Mouse (Mus musculus) stomach, embryonic 15.5 days (tissue): ENCODE data around the gene Nudc. TPM values are rescaled to one million over a fixed set of nuclear protein-coding genes. Genes with fewer than 3 reads are reported as not detected.
A peak's percentile ranks its signal among the peaks of the same experiment; 100 is the strongest.

ENCODE experiments used
- ATAC-seq: fragments of 200-750 bp; cut with Nextera tagmentation; 2 replicates; pipeline ENCODE4 v1.8.0; 2017; ENCODE audit warnings: low read depth, moderate number of reproducible peaks, moderate TSS enrichment; ENCODE audit not compliant: insufficient read depth, low FRiP score
- H3K27ac ChIP-seq: fragments of 300-500 bp; sonication (generic); 2 replicates; pipeline ENCODE4 v1.5.1; 2015; ENCODE audit warnings: mild to moderate bottlenecking, inconsistent platforms
- H3K27me3 ChIP-seq: fragments of 300-500 bp; sonication (generic); replicated peaks from 2 replicates; pipeline ENCODE4 v1.6.1; 2015; ENCODE audit warnings: inconsistent platforms
- H3K36me3 ChIP-seq: fragments of 300-500 bp; sonication (generic); 2 replicates; pipeline ENCODE4 v1.6.1; 2015; ENCODE audit warnings: inconsistent platforms
- H3K4me1 ChIP-seq: fragments of 300-500 bp; sonication (generic); 2 replicates; pipeline ENCODE4 v1.6.1; 2015; ENCODE audit warnings: inconsistent platforms
- H3K4me2 ChIP-seq: fragments of 300-500 bp; sonication (generic); 2 replicates; pipeline ENCODE4 v1.6.1; 2015; ENCODE audit warnings: mild to moderate bottlenecking, inconsistent platforms
- H3K4me3 ChIP-seq: fragments of 300-500 bp; sonication (generic); replicated peaks from 2 replicates; pipeline ENCODE4 v1.5.1; 2015; ENCODE audit warnings: inconsistent platforms
- H3K9ac ChIP-seq: fragments of 300-500 bp; sonication (generic); 2 replicates; pipeline ENCODE4 v1.6.1; 2015; ENCODE audit warnings: inconsistent platforms
- H3K9me3 ChIP-seq: fragments of 300-500 bp; sonication (generic); 2 replicates; pipeline ENCODE4 v1.6.1; 2016; ENCODE audit warnings: inconsistent platforms
- WGBS: fragments of 180-500 bp; shearing (Covaris S2); methylation state at CpG from one replicate; pipeline ENCODE4 v1.1.7; 2015; 5-methylcytosine and 5-hydroxymethylcytosine counted together
- polyA plus RNA-seq: library from polyadenylated mRNA; unstranded; fragments of >200 nt; fragmentation: Nextera tagmentation; extraction: Ambion mirVana; gene quantifications from 2 replicates; pipeline ENCODE4 v1.2.1, GENCODE M21; 2015

Gene Nudc
- polyA plus RNA-seq, 1 experiment from 2014 or later = 291 TPM

DNA sequence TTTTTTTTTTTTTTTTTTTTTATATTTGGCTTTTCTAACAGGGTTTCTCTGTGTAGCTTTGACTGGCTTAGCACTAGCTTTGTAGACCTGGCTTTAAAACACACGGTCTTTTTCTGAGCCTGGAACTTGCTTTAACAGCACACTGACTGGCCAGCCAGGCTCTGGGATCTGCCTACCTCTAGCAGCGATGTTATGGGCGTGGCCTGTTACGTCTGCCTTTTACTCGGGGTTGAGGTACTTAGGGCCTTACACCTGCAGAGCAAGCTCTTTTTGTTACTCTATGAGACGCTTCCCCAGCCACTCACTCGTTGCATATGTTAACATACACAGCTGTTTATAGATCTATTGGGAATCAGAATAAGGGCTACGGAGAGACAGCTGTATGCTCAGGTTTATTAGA is 21.5 kb upstream of the Nudc start:
- H3K27me3 ChIP-seq = no peaks in the 10 kb centered on the region
- ATAC-seq = no peak
- no peak overlapping the region for H3K9ac ChIP-seq
- no peak overlapping the region for H3K4me2 ChIP-seq
- no peaks in the 10 kb centered on the region for H3K4me1 ChIP-seq
- 24% methylated on average over 8 of the region's 8 CpGs for WGBS
- no peaks in the 10 kb centered on the region for H3K36me3 ChIP-seq
- no peak overlapping the region for H3K4me3 ChIP-seq
- H3K9me3 ChIP-seq = no peaks in the 10 kb centered on the region
- H3K27ac ChIP-seq = no peak overlapping the region

- Histone ChIP-seq H3K36me3 (no peaks in the 10 kb centered on the region), H3K9ac (no peak overlapping the region), H3K4me2 (no peak overlapping the region), H3K4me3 (no peak overlapping the region), H3K27me3 (no peaks in the 10 kb centered on the region), H3K9me3 (no peaks in the 10 kb centered on the region), H3K4me1 (no peaks in the 10 kb centered on the region), H3K27ac (0 out of 2 replicates have a peak overlapping the region, but pooled peaks have one; percentile 49)
- 74% methylated on average over 11 of the region's 11 CpGs for WGBS
- ATAC-seq = peak; percentile 47
Observed at GRCm38 (mm10) chr4:133563123-133563571, 17.4 kb upstream of the Nudc start.

GRCm38 (mm10) chr4:133561622-133562021 is 15.8 kb upstream of the Nudc start:
- Histone ChIP-seq H3K36me3 (no peaks in the 10 kb centered on the region), H3K27ac (no peak overlapping the region), H3K4me1 (no peaks in the 10 kb centered on the region), H3K4me3 (no peak overlapping the region), H3K4me2 (no peak overlapping the region), H3K9me3 (no peaks in the 10 kb centered on the region), H3K9ac (no peak overlapping the region), H3K27me3 (no peaks in the 10 kb centered on the region)
- no peak for ATAC-seq
- 68% methylated on average over 4 of the region's 4 CpGs for WGBS

DNA sequence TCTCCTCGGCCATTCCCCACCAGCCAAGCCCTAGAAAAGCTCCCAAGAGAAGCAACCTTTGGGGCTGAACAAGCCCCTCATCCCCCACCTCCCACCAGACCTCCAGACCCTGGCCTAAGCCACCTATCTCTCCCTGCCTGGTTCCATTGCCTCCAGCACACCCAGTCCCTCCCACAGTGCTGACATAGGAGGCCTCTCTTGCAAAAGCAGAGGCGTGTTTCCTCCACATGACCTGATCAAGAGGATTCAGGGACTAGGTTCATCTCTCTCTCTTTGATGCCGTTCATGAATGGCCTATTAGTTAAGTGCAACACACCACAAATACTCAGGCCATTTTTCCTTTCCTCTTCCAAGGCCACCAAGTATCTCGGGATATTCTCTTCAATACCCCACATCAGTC is 14.1 kb upstream of the Nudc start:
- H3K9ac ChIP-seq = no peak overlapping the region
- 73% methylated on average over 4 of the region's 4 CpGs for WGBS
- H3K27me3 ChIP-seq = no peaks in the 10 kb centered on the region
- H3K4me2 ChIP-seq = no peak overlapping the region
- H3K4me3 ChIP-seq = no peak overlapping the region
- H3K36me3 ChIP-seq = no peaks in the 10 kb centered on the region
- no peak overlapping the region for H3K27ac ChIP-seq
- H3K4me1 ChIP-seq = no peaks in the 10 kb centered on the region
- ATAC-seq = no peak
- H3K9me3 ChIP-seq = no peaks in the 10 kb centered on the region

DNA sequence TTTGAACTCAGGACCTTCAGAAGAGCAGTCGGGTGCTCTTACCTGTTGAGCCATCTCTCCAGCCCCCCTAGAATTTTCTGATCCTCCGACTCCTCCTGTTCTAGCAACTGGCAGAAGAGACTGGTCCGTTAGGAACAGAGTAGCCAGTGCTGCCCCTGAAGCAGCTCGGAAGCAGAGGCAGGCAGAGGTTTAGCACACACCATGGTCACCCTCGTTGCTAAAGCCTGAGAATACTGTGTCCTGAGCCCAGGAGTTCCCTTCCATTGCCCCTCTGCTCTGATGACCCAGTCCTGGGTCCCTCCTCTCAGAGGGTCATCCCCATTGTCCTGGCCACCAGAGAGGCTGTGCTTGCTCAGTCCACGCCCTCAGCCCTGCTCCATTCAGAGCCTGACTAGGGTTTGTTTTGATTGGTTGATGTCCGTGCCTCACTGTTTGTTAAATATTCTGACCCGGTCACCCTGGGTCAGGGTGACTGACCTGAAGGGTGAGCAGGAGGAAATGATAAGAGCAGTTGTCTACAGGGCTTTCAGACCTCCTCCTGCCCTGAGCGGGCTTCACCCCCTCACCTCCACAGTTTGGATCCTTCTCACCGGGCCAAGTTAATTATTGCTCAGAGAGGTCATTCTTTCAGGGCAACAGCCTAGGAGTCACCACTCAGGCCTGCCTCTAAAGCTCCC is 11.4 kb upstream of the Nudc start:
- no peaks in the 10 kb centered on the region for H3K9me3 ChIP-seq
- no peak overlapping the region for H3K9ac ChIP-seq
- ATAC-seq = peak; percentile 66; the same call in 1 of the 2 replicates
- 27% methylated on average over 10 of the region's 10 CpGs for WGBS
- no peak overlapping the region for H3K27ac ChIP-seq
- H3K4me2 ChIP-seq = 0 out of 2 replicates have a peak overlapping the region, but pooled peaks have one; percentile 2
- H3K4me3 ChIP-seq = no peak overlapping the region
- no peaks in the 10 kb centered on the region for H3K36me3 ChIP-seq
- H3K27me3 ChIP-seq = no peaks in the 10 kb centered on the region
- no peaks in the 10 kb centered on the region for H3K4me1 ChIP-seq

DNA sequence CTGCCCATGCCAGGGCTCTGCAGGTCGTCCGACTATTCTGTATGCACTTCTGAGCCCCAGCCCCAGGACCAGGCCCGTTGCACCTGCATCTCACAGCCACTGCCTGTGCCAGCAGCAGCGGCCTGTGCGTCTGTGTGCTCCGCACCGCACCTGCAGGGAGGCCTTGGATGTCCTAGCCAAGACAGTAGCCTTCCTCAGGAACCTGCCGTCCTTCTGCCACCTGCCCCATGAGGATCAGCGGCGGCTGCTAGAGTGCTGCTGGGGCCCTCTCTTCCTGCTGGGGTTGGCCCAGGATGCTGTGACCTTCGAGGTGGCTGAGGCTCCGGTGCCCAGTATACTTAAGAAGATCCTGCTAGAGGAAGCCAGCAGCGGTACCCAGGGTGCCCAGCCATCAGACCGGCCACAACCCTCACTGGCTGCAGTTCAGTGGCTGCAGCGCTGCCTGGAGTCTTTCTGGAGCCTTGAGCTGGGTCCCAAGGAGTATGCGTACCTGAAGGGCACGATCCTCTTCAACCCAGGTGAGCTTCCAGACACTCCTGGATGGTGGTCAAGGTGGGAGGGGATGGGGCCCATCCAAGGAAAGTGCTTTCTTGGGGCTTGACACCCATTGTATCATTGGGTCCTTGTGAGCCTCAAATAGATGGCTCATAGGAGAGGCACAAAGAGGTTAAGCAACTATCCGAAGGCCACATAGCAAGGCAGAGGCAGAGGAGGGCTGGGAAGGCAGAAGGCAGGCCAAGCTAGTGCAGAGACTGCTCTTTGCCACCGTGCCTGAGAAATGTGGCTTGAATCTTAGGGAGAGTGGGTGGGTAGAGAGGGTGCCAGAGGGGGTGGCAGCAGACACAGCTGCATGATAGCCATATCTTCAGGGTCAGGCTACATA is 7.9 kb upstream of the Nudc start:
- H3K4me2 ChIP-seq = peak overlapping the region; percentile 32
- WGBS = 64% methylated on average over 19 of the region's 19 CpGs
- ATAC-seq = peak; percentile 6; the same call in 1 of the 2 replicates
- peak overlapping the region; percentile 28 for H3K4me3 ChIP-seq
- peak overlapping the region; percentile 73 for H3K27ac ChIP-seq
- H3K4me1 ChIP-seq = no peaks in the 10 kb centered on the region
- H3K9ac ChIP-seq = no peak overlapping the region
- no peaks in the 10 kb centered on the region; the same call in 1 of the 2 replicates for H3K27me3 ChIP-seq
- H3K36me3 ChIP-seq = no peaks in the 10 kb centered on the region
- no peaks in the 10 kb centered on the region for H3K9me3 ChIP-seq

DNA sequence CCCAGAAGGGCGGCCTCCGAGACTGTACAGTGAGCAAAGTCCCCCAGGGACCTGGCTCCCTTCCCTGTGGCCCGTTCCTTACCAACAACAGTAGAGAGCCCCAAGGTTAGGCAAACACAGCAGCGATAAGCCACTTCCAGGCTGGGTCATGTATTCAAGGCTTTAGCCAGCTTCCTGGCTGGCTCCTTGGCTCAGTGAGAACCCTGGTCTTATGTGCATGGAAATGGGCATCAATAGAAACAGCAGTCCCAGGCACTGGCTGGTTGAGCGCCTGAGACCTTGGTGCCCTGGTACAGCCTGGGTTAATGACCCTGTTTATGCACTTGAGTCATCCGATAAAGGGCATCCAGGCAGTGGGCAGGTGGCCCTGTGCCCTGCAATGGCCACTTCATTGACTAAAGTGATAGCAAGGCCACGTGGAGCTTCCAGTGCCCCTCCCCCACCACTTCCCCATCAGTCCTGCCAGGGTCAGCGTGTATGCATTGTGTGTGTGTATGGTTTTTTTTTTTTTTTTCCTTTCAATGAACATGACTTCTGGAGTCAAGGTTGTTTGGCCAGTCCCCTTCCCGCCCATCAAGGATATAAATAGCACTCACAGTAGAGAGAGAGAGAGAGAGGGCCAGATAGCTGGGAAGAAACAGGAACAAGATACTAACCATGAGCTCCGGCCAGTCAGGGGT is 7.1 kb upstream of the Nudc start, which contains the start of gene Nr0b2:
TSS of gene Nr0b2 (plus strand) at position 609 of the 680 bp plus-strand sequence.
- peak within 1 kb of the TSS; percentile 73 for H3K27ac ChIP-seq
- H3K4me2 ChIP-seq = peak within 1 kb of the TSS; percentile 32
- H3K4me1 ChIP-seq = no peaks in the 10 kb centered on the region
- H3K27me3 ChIP-seq = no peaks in the 10 kb centered on the region; the same call in 1 of the 2 replicates
- H3K4me3 ChIP-seq = peak within 1 kb of the TSS; percentile 28
- 48% methylated on average over 10 of the region's 10 CpGs for WGBS
- no peaks in the 10 kb centered on the region for H3K9me3 ChIP-seq
- no peaks in the 10 kb centered on the region for H3K36me3 ChIP-seq
- H3K9ac ChIP-seq = no peak within 1 kb of the TSS
- peak; percentile 79 for ATAC-seq

- 70% methylated on average over 1 of the region's 1 CpGs for WGBS
- H3K36me3 ChIP-seq = no peaks in the 10 kb centered on the region
- H3K4me1 ChIP-seq = no peaks in the 10 kb centered on the region
- H3K4me3 ChIP-seq = no peak overlapping the region
- no peaks in the 10 kb centered on the region; the same call in 1 of the 2 replicates for H3K27me3 ChIP-seq
- no peaks in the 10 kb centered on the region for H3K9me3 ChIP-seq
- no peak overlapping the region for H3K9ac ChIP-seq
- no peak overlapping the region for H3K4me2 ChIP-seq
- peak overlapping the region; percentile 73; the same call in 1 of the 2 replicates for H3K27ac ChIP-seq
- ATAC-seq = no peak
Observed at GRCm38 (mm10) chr4:133552029-133552428, 6.2 kb upstream of the Nudc start.

DNA sequence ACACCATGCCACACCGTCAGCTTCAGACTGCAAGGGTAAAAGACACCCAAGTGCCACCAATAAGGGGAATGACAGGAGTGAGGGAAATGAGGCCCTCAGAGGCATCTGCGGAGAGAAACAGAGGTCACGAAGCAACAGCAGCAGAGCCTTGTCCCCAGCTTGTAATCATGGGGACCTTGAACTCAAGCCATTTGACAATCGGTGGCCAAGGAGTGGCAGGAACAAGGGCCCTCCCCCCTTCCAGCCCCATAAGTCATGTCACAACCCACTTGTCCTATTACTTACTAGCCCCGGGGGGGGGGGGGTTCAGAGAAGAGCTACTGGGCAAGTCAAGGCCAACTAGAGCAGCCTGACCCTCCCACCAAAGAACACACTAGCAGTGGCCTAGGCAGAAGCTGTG is 9.1 kb downstream of the Nudc start:
- Histone ChIP-seq H3K27me3 (no peaks in the 10 kb centered on the region), H3K27ac (no peak overlapping the region), H3K4me1 (no peaks in the 10 kb centered on the region), H3K4me2 (no peak overlapping the region), H3K36me3 (peaks cover 53% of the 10 kb centered on the region), H3K9ac (no peak overlapping the region), H3K9me3 (no peaks in the 10 kb centered on the region), H3K4me3 (no peak overlapping the region)
- 87% methylated on average over 5 of the region's 5 CpGs for WGBS
- ATAC-seq = no peak

DNA sequence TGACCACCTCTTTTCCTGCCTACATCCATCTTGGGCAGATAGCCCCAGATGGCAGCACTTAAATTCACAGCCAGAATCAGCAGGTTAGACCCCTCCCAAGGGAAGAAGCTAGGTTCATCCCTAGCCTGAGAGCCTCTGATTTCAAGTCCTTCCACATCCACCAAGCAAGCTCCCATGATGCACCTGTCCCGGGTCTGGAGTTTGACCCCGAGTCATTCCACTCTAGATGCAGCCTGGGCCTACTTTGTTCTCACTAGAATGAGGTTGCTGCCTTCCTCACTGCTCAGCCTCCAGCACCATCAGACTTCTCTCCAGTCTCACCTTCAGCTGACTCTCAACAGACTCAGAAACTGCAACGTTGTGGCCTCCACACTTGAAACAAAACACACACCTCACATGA is 9.7 kb downstream of the Nudc start:
- Histone ChIP-seq H3K36me3 (peaks cover 54% of the 10 kb centered on the region), H3K4me3 (no peak overlapping the region), H3K9ac (no peak overlapping the region), H3K4me1 (no peaks in the 10 kb centered on the region), H3K27ac (no peak overlapping the region), H3K27me3 (no peaks in the 10 kb centered on the region), H3K9me3 (no peaks in the 10 kb centered on the region), H3K4me2 (no peak overlapping the region)
- 81% methylated on average over 3 of the region's 3 CpGs for WGBS
- no peak for ATAC-seq

DNA sequence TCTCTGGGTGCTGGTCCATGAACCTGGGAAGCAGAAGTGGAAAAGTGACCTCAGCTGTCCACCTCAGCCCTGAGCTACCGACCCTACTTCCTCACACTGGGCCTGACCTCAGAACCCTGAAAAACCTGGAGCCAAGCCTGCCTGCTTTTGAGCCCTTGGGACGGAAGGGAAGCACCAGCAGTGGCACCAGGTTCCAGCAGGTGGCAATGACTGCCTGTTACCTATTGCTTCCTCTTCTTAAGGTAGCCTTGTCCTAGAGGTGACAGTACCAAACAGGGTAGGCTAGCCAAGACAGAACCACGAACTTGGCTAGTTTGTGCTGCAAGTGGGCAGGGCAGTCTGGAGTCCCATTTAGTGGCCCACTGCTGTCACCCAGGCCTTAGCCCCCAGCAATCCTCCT is 13.0 kb downstream of the Nudc start:
- H3K27ac ChIP-seq = no peak overlapping the region
- peaks cover 46% of the 10 kb centered on the region for H3K36me3 ChIP-seq
- H3K27me3 ChIP-seq = no peaks in the 10 kb centered on the region
- no peak overlapping the region for H3K4me3 ChIP-seq
- ATAC-seq = no peak
- no peaks in the 10 kb centered on the region for H3K4me1 ChIP-seq
- H3K9ac ChIP-seq = no peak overlapping the region
- WGBS = 76% methylated on average over 3 of the region's 3 CpGs
- no peaks in the 10 kb centered on the region for H3K9me3 ChIP-seq
- no peak overlapping the region for H3K4me2 ChIP-seq
